Mouse (Mus musculus): Measurements from ENCODE around the gene Rgl3.

GRCm38 (mm10) chr9:21996178-21996867, 7.1 kb upstream of the Rgl3 start:
- TF ChIP-seq CTCF (IDR thresholded peaks at IDR 0.05; ENCODE audit: low read depth) (no peak), EP300 (IDR thresholded peaks at IDR 0.05; ENCODE audit: low read depth) (no peak)

Data from heart, postnatal 0 days (tissue).